Mouse (Mus musculus) cortical plate, adult 2 months (tissue): ENCODE measurements around the gene Atl3.

Experiments
- CTCF ChIP-seq: fragments of 200-500 bp; IDR thresholded peaks from 2 replicates; pipeline ENCODE4 v1.5.1; 2011; ENCODE audit warnings: mild to moderate bottlenecking, control low read depth, low read length; ENCODE audit not compliant: insufficient read depth; ENCODE audit errors: extremely low read depth
- POLR2A ChIP-seq: fragments of 200-500 bp; IDR thresholded peaks from 2 replicates; pipeline ENCODE4 v1.6.1; 2011; ENCODE audit warnings: mild to moderate bottlenecking, low read length, control low read depth; ENCODE audit not compliant: insufficient read depth; ENCODE audit errors: extremely low read depth

DNA sequence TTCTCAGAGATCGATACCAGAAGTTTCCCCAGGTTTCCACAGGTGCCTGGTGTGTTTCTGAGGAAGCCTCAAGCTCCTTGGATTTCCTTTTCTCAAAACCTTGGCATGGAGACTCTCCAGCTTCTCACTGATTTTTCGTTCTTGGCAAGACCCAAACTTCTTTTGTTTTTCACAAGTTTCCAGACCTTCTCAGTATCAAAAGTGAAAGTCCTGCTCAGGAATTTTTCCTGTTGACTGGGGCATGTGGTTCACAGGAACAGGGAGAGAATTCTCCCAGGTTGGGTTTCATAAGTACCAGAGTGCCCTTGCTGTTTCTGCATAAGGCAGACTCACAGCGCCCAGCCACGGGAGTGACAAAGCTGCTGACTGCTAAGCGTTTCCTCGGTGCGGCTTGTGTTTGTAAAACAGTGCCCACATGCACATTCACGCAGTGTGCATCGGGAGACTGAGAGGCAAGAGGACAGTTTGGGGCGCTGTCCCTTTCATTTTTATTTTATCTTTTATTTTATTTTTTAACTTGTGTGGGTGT is 68.8 kb downstream of the Atl3 start:
- TF ChIP-seq CTCF (no peak), POLR2A (no peak)
